Mouse (Mus musculus) layer of hippocampus, adult 9-11 months (tissue): ENCODE measurements around the gene Tulp4.

Source experiments
- DNase-seq: peaks from one replicate; pipeline ENCODE4 v3.0.0; 2022

Tulp4 gene

GRCm38 (mm10) chr17:6106361-6107014 is at the start of gene Tulp4:
Gene Tulp4, plus strand, starts transcription at chr17:6106437.
- peak; percentile 92 for DNase-seq

DNA sequence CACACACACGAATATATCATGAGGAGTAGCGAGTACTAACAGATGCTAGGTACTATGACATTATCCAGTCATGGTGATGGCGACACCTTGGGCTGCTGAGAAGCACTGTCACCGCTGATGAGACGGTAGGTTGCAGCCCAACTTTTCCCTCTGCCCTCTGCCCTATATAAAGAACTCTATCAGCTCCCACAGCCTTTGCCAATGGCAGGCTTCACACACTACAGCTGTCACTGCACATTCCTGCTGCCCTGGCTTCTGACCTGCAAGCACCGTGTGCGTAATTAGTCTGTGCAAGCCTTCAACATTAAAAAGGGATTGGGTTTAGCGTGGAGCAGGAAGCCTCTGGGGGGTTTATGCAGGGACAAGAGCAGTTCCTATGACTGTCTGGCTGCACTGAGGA is 43.4 kb upstream of the Tulp4 start:
- DNase-seq: no peak

DNA sequence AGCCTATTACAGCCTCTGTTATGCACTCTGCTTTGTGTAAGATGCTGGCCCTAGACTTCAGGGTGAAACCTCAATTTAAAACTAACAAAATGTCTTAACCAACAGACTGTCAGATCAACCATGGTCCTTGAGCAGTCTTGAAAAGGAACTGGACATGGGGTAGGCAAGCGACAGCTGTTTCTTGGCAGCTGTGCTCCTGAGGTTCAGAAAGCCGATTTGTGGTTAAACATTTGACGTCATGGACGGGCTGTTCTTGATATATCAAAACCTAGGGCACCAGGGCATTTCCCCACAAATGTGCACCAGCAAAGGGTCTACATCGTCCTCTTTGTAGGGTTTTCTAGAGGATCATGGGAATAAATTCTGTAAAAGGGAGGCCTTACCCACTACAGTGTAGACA is 42.7 kb upstream of the Tulp4 start:
- no peak for DNase-seq

- no peak for DNase-seq
These were observed 40.2 kb upstream of the Tulp4 start for GRCm38 (mm10) chr17:6066021-6066420.

DNA sequence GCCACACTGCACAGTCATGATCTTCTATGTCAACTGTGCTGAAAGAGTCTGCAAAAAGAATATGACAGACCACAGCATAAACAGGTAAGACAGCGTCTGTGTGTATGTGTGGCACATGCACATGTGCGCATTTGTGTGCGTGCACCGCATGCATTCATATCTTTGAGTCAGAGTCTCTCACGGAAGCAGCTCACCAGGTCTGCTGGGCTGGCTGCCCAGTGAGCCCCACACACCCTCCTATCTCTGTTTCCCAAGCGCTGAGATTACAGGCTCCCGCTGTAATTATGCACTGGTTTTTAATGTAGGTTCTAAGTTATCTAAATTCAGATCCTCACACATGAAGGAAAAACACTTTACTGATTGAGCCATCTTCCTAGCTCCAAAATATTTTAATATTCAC is 38.6 kb upstream of the Tulp4 start:
- no peak for DNase-seq

DNA sequence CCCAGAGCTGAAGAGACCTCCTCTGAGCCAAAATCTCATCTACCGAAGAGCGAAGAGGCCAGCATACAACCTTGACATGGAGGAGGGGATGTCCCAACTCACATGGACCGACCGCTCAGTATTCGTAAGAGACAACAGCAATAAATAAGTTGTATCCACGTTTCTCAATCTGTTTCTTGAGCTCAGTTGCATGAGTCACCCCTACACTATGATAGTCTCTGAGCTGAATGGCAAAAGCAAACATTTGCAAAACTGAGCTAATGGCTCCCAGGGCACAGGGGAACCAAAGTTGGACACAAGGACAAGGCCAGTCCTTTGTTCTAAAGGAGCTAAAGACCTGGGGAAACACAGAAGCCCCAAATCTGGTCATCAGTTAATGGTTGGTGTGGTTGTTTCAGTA is 36.4 kb upstream of the Tulp4 start:
- DNase-seq: no peak

DNA sequence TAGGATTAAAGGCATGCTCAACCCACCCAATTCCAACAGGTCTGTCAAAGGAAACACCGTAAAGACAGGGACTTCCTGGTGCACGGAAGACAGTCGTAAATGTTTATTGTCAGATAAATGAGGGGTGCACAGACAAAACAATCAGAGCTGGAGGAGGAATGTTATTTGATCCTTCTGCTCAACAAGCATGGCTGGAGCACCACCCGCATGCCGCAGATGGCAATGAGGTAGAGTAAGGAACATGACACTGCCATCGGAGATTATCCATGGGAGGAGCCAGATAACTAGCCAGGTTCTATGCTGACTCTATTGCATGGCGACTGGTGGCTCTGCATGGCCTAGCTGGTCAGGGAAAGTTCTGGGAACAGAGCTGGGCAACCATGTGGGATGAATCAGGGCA is 32.8 kb upstream of the Tulp4 start:
- DNase-seq: no peak

DNA sequence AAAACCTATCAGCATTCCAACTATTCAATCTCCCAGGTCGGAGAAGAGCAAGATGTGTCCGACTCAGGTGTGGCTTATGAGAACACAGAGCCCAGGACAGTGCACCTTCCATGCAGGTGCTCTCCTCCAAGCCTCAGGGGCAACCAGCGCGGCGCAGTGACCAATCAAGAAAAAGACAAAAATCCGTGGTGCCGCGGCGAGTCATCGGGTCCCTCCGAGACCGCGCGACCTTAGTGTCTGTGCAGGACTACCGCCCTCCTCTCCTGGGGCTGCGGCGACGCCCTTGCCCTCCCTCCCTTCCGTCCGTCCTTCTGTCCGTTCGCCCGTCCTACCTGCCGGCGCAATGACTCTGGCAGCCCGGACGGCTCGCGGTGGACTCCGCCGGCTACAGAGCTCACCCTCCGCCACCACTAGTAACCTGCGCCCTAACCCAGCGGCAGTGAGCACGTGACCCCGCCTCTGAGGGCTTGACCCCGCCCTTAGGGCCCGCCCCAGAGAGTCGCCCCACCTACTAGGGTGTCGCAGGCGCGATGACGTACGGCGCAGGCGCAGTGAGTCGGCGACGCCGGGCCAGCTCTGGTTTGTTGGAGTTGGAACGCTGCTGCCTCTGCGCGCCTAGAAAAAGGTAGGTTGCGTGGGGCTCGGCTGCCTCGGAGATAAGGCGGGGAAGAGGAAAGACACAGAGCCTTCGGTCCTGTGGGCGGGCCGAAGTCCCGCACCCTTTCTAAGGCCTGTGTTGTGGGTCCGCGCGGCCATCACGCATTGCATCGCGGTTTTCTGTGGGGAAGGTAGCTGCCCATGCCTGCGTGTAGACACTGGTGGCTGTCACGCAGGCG is 26.7 kb upstream of the Tulp4 start, which contains the start of the genes Serac1 and Gtf2h5:
Gene Serac1, minus strand, starts transcription at position 455 of the 836 bp plus-strand sequence.
Gene Gtf2h5, plus strand, starts transcription at position 500 of the 836 bp plus-strand sequence.
- DNase-seq: peak; percentile 97

DNA sequence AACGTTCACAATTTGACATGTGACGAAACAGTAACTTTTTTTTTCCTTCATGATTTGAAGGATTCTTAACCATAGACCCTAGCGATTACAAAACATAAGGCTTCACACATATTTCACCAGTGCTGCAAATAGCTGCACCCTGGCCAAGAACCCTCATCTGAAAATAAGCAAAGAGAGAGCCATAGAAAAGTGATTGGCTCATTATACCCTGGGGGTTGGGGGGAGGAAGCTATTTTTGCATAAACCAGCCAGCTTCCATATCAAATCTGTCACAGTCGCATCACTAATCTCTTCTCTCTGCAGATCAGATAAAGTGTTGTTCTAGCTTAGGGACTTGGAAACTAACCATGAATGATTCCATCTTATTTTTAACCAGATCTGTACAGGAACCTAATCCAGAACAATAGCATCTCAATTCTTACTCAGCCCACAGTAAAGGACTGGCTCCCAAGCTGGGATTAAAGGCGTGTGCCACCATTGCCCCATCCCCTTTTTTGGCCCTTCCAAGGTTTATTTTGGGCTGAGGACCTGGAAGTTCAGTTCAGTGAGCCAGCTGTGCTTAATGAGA is 22.8 kb upstream of the Tulp4 start:
- DNase-seq: peak; percentile 69

DNA sequence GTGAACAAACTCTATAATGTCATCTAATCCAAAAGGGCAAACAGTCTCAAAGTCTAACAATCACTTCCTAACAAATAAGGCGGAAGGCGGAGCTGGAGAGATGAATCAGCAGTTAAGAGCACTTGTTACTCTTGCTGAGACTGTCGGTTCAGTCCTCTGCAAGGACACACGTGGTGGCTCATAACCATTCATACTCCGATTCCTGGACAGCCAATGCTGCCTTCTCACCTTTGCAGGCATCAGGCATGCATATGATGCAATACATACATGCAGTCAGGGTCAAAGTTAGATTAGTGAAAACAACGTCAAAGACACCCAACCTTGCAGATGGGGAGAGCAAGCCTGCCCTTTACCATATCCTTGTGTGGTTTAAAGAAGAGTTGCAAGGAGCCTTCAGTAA is 14.6 kb upstream of the Tulp4 start:
- DNase-seq: no peak

DNA sequence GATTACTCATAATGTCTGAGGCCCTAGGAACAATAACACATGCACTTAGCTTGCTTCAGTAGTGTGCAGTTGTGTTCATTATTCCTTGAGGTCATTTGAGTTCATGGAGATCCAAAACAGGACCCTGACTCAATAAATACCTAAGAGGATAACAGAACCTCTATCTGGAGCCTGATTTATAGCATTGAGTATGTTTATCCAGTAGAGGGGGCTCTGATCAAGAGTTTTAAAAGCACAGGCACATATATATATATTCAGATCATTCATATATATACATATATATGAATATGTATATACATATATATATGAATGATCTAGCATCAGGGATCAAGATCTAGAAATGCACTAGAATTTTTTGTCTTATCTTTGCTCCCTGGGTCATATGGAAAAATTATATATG is 10.7 kb upstream of the Tulp4 start:
- DNase-seq: no peak

- DNase-seq: peak; percentile 44
These were observed 8.4 kb upstream of the Tulp4 start for GRCm38 (mm10) chr17:6097884-6098283.

DNA sequence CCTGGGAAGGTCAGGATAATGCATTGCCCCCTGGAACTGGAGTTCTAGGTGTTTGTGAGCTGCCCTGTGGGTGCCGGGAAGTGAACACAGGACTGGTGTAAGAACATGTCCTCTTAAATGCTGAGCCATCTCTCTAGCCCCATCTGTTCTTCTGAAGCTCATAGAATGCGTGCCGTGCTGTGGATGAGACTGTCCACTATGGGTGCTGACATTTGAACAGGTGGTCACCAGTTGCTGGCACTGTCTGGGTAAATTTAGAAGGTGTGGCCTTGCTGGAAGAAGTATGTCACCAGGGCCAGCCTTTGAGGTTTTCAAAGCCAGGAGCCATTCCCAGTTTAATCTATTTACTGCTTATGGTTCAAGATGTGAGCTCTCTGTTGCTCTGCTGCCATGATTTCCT is 4.0 kb upstream of the Tulp4 start:
- no peak for DNase-seq

GRCm38 (mm10) chr17:6103566-6103965 is 2.7 kb upstream of the Tulp4 start:
- DNase-seq: no peak

- DNase-seq: peak; percentile 40
These were observed 871 bp downstream of the Tulp4 start for GRCm38 (mm10) chr17:6107015-6107601.

- DNase-seq: no peak
These were observed 1.9 kb downstream of the Tulp4 start for GRCm38 (mm10) chr17:6108175-6108574.

- no peak for DNase-seq
These were observed 4.7 kb downstream of the Tulp4 start for GRCm38 (mm10) chr17:6110956-6111355.

GRCm38 (mm10) chr17:6113653-6114052 is 7.4 kb downstream of the Tulp4 start:
- no peak for DNase-seq

- no peak for DNase-seq
These were observed 8.8 kb downstream of the Tulp4 start for GRCm38 (mm10) chr17:6115085-6115484.

DNA sequence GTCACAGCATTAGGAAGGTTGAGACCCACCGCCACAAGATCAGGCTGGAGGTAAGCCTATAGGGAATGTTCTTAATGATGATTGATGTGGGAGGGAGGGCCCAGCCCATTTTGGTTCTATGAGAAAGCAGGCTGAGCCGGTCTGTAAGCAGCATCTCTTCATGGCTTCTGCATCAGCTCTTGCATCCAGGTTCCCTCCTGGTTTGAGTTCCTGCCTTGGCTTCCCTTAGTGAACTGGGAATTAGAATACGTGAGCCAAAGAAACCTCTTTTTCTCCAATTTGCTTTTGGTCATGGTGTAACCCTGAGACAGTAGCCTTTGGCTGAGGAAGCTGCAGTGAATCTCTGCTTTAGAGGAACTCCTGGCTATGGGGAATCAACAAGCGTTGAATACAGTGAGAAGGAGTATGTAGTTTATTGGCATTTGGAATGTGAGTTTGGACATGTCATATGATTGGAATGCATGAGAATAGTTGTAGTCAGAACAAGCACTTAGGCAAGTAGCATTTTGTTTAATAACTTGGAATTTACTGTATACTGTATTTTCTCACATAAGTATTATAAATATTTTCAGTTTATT is 11.0 kb downstream of the Tulp4 start:
- DNase-seq: no peak

DNA sequence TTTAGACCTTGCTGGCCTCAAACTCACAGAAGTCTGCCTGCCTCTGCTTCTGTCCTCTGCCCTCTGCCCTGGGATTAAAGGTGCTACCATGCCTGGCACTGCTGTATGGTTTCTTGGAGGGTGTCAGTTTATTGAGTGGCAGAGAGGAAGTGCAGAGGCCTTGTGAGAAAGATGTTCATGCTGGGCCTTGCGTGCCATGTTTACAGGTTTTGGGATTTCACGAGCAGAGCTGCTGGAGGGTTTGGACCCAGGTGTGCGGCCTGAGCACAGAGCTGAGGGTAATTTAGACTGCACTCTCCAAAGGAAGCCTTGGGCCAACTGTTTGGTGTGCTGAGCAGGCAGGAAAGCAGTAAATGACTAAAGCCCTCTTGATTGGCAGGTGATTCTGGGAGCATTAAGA is 11.7 kb downstream of the Tulp4 start:
- no peak for DNase-seq

DNA sequence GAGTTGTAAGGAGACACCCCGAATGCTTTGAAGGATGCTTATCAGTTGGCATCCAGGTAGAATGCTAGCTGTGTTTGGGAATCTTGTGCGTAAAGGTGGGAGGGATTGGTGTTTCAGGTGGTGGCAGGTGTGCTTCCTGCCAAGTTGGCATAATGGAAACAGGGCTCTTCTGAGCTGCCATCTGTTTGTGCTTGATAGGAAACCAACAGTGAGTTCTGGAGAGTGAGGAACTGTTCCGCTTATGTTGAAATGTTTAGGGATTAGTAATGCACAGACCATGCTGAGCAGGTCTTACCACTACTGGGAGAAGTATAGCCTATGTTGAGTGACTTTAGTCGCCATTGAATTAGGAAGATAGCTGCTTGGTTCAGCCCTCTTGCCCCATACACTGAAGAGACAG is 12.6 kb downstream of the Tulp4 start:
- peak; percentile 30 for DNase-seq

GRCm38 (mm10) chr17:6123776-6124175 is 17.5 kb downstream of the Tulp4 start:
- DNase-seq: no peak
